9 mouse cellular contexts compared by ENCODE assay signal in the genomic region with DNA sequence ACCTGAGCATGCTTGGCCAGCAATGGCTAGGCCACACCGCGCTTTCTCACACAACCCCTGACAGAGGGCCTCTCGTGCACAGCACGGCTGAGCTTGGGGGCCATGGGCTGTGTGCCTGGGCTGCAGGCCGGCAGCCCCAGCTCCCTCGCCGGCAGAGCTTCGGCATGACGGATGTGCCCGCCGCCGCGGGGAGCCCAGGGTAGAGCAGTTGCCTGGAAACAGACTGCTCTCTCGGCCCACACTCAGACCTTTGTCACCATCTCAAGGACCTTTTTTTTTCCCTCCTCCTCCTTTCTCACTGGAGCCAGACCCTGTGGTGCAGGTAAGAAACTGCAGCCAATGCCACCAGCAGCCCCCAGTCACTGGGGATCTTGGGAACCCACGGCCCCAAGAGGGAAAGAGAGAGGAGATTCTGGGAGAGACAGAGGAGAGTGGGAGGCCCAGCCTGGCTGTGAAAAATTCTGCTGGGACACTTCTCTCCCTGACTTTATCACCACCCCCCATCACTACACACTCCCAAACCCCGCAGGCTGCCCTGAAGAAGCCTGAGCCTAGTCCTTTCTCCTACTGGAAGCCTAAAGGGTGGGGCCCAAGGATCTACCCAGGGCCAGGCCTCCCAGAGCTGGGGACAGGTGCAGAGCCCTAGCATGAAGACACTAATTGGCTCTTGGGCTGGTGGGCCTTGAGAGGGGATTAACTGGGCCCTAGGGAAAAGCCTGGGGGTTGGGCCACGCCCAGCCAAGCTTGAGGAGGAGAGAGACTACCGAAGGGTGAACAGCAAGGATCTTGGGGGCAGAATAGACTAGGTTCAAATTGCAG. TPM values are rescaled to one million over a fixed set of nuclear protein-coding genes. Genes with fewer than 3 reads are reported as not detected.
DNase-seq lines count a peak whose midpoint lies in the region; ATAC-seq and TF ChIP-seq lines count a peak whose summit lies in the region.
"Had no signal": no experiment of that assay in that cellular context is flagged by ENCODE, and none has a peak within 500 bp of the region (broad histone marks: within the 10 kb centered on the region; RNA-seq: fewer than 3 reads in every experiment).

No protein-coding gene starts in this region.

- no peak for TF ChIP-seq CTCF in kidney, postnatal 0 days (IDR thresholded peaks at IDR 0.05; ENCODE audit: low read depth)

- 16% methylated on average over 18 of the region's 18 CpGs for WGBS in kidney, postnatal 0 days
- 15% methylated on average over 18 of the region's 18 CpGs for WGBS in intestine, embryonic 16.5 days
- WGBS in neural tube, embryonic 15.5 days, result 6% methylated on average over 18 of the region's 18 CpGs

- peak overlapping the region; percentile 7; the same call in 1 of the 2 replicates for H3K4me2 ChIP-seq in kidney, postnatal 0 days (ENCODE audit: low read length)
- peak overlapping the region; percentile 44 for H3K4me2 ChIP-seq in intestine, embryonic 16.5 days (ENCODE audit: low read depth, low read length)
- H3K4me2 ChIP-seq in neural tube, embryonic 15.5 days, result peak overlapping the region; percentile 26

- no peak for DNase-seq in kidney, postnatal 0 days (ENCODE audit: low spot score)
- no peak for DNase-seq in kidney, postnatal 10 days
- peak; percentile 69 for DNase-seq in adrenal gland, postnatal 10 days
- DNase-seq in embryo, embryonic 11 days, result peak; percentile 78
- no peak for DNase-seq in adipocyte (ENCODE audit: low spot score)
- DNase-seq in lung, postnatal 14 days, result no peak

- peaks cover 9% of the 10 kb centered on the region; the same call in 1 of the 2 replicates for H3K4me1 ChIP-seq in kidney, postnatal 0 days (replicated peaks; ENCODE audit: insufficient read depth, low read length)
- H3K4me1 ChIP-seq in intestine, embryonic 16.5 days (ENCODE audit: control insufficient read depth, insufficient read depth, low read length), result peaks cover 29% of the 10 kb centered on the region
- peaks cover 48% of the 10 kb centered on the region for H3K4me1 ChIP-seq in neural tube, embryonic 15.5 days

- H3K27me3 ChIP-seq in kidney, postnatal 0 days (ENCODE audit: insufficient read depth, low read length), result no peaks in the 10 kb centered on the region
- no peaks in the 10 kb centered on the region for H3K27me3 ChIP-seq in intestine, embryonic 16.5 days (replicated peaks; ENCODE audit: control insufficient read depth, insufficient read depth, low read length)
- no peaks in the 10 kb centered on the region for H3K27me3 ChIP-seq in neural tube, embryonic 15.5 days (replicated peaks)

- H3K9ac ChIP-seq in kidney, postnatal 0 days (ENCODE audit: low read depth, low read length), result 0 out of 2 replicates have a peak overlapping the region, but pooled peaks have one; percentile 13
- H3K9ac ChIP-seq in intestine, embryonic 16.5 days (ENCODE audit: low read depth, low read length), result peak overlapping the region; percentile 57
- H3K9ac ChIP-seq in neural tube, embryonic 15.5 days (replicated peaks), result 0 out of 2 replicates have a peak overlapping the region, but pooled peaks have one; percentile 6

- ATAC-seq in kidney, postnatal 0 days (replicated peaks; ENCODE audit: low FRiP score, low read depth), result no peak; the same call in 1 of the 2 replicates
- ATAC-seq in intestine, embryonic 16.5 days, result peak; percentile 76
- ATAC-seq in neural tube, embryonic 15.5 days (ENCODE audit: low FRiP score), result peak; percentile 59

- no peaks in the 10 kb centered on the region for H3K36me3 ChIP-seq in kidney, postnatal 0 days (ENCODE audit: insufficient read depth, low read length)
- no peaks in the 10 kb centered on the region for H3K36me3 ChIP-seq in intestine, embryonic 16.5 days (ENCODE audit: control insufficient read depth, insufficient read depth, low read length)
- H3K36me3 ChIP-seq in neural tube, embryonic 15.5 days, result no peaks in the 10 kb centered on the region

- peak overlapping the region; percentile 47; the same call in 1 of the 2 replicates for H3K27ac ChIP-seq in kidney, postnatal 0 days
- peak overlapping the region; percentile 54 for H3K27ac ChIP-seq in intestine, embryonic 16.5 days (ENCODE audit: low read length)
- H3K27ac ChIP-seq in neural tube, embryonic 15.5 days (replicated peaks), result peak overlapping the region; percentile 75

- H3K4me3 ChIP-seq in kidney, postnatal 0 days (replicated peaks; ENCODE audit: low read depth, low read length), result no peak overlapping the region
- no peak overlapping the region; the same call in 1 of the 2 replicates for H3K4me3 ChIP-seq in intestine, embryonic 16.5 days (ENCODE audit: low read length)
- H3K4me3 ChIP-seq in neural tube, embryonic 15.5 days (replicated peaks), result no peak overlapping the region

- no peaks in the 10 kb centered on the region for H3K9me3 ChIP-seq in kidney, postnatal 0 days (replicated peaks; ENCODE audit: low read length)
- no peaks in the 10 kb centered on the region for H3K9me3 ChIP-seq in intestine, embryonic 16.5 days (ENCODE audit: control insufficient read depth, low read length)
- H3K9me3 ChIP-seq in neural tube, embryonic 15.5 days (replicated peaks), result no peaks in the 10 kb centered on the region

RNA-seq across cellular contexts. Expression of a gene that starts 16.8 kb away (rescaled TPM):
- polyA plus RNA-seq in kidney, postnatal 0 days (2015; fragmentation: Nextera tagmentation; extraction: Ambion mirVana), result not detected in 2 replicates
- not detected for total RNA-seq in adrenal gland, postnatal 10 days (2021)
- not detected in 2 replicates for polyA plus RNA-seq in intestine, embryonic 16.5 days (2015; fragmentation: Nextera tagmentation; extraction: Ambion mirVana)
- polyA plus RNA-seq in neural tube, embryonic 15.5 days (2015; fragmentation: Nextera tagmentation; extraction: Ambion mirVana), result not detected in 2 replicates
- polyA plus RNA-seq: limb, embryonic 14.5 days had no signal

RNA-seq across cellular contexts. Expression of a gene that starts 20.4 kb away (rescaled TPM):
- polyA plus RNA-seq in kidney, postnatal 0 days (2015; fragmentation: Nextera tagmentation; extraction: Ambion mirVana), result 9.0 and 9.6 TPM in 2 replicates
- 10 to 100 TPM; 14.1 to 21.3 TPM for total RNA-seq in adrenal gland, postnatal 10 days (2021)
- polyA plus RNA-seq in intestine, embryonic 16.5 days (2015; fragmentation: Nextera tagmentation; extraction: Ambion mirVana), result 28.6 and 34.2 TPM in 2 replicates
- polyA plus RNA-seq in neural tube, embryonic 15.5 days (2015; fragmentation: Nextera tagmentation; extraction: Ambion mirVana), result 31.4 and 36.1 TPM in 2 replicates

Comparison
In these comparisons a context has a peak if more than half of its experiments do, and no peak if none do; other contexts are left out.
1. DNase-seq: peak in adrenal gland, postnatal 10 days (single experiment) and embryo, embryonic 11 days (single experiment); none in kidney, postnatal 0 days (single experiment), kidney, postnatal 10 days (single experiment), adipocyte (single experiment) and lung, postnatal 14 days (single experiment).
2. H3K9ac ChIP-seq: peak in every context shown above with its lines; median percentile 57 in intestine, embryonic 16.5 days; 13 in kidney, postnatal 0 days; 6 in neural tube, embryonic 15.5 days.
3. Peak in every context shown above with its lines, with median percentiles within 50 percentile points of each other: H3K27ac ChIP-seq and H3K4me2 ChIP-seq.